Mouse (Mus musculus) MEL (cell line): ENCODE measurements around the gene Galntl6. TPM values are rescaled to one million over a fixed set of nuclear protein-coding genes. Genes with fewer than 3 reads are reported as not detected.

Experiments
- DNase-seq: peaks from one replicate; pipeline ENCODE4 v3.0.0; 2011; ENCODE audit warnings: low read depth, low spot score
- H3K27ac ChIP-seq: 2 replicates; pipeline ENCODE4 v1.5.1; 2012; ENCODE audit warnings: low read depth, mild to moderate bottlenecking, control low read depth, low read length, moderate library complexity; ENCODE audit not compliant: control insufficient read depth
- H3K27me3 ChIP-seq, 2 experiments: fragments of 150-350 bp in 1 of 2; sonication (generic) in 1 of 2; 2 replicates each; pipeline ENCODE4 v1.6.1; 2012; ENCODE audit warnings: low read length in 2 of 2, mild to moderate bottlenecking in 2 of 2, improper control_type of control experiment in 1 of 2, moderate library complexity in 1 of 2; ENCODE audit not compliant: insufficient read depth in 2 of 2, control insufficient read depth in 1 of 2
- H3K36me3 ChIP-seq, 2 experiments: 2 replicates each; pipeline ENCODE4 v1.6.1; 2012 to 2014; ENCODE audit warnings: low read length in 2 of 2, improper control_type of control experiment in 1 of 2, inconsistent platforms in 1 of 2, mild to moderate bottlenecking in 1 of 2; ENCODE audit not compliant: insufficient read depth in 2 of 2, control insufficient read depth in 1 of 2
- H3K4me1 ChIP-seq, 2 experiments: fragments of 150-350 bp in 1 of 2; sonication (generic) in 1 of 2; 2 replicates each; pipeline ENCODE4 v1.6.1; 2012; ENCODE audit warnings: low read length in 2 of 2, improper control_type of control experiment in 1 of 2, mild to moderate bottlenecking in 1 of 2; ENCODE audit not compliant: insufficient read depth in 2 of 2, control insufficient read depth in 1 of 2
- H3K4me3 ChIP-seq, 2 experiments: fragments of 150-350 bp in 1 of 2; sonication (generic) in 1 of 2; 2 replicates each; pipeline ENCODE4 v1.5.1; 2012; ENCODE audit warnings: low read depth in 2 of 2, low read length in 2 of 2, mild to moderate bottlenecking in 2 of 2, moderate library complexity in 2 of 2, control low read depth in 1 of 2, improper control_type of control experiment in 1 of 2; ENCODE audit not compliant: control insufficient read depth in 1 of 2, insufficient read depth in 1 of 2
- H3K79me2 ChIP-seq: 2 replicates; pipeline ENCODE4 v1.6.1; 2012; ENCODE audit warnings: mild to moderate bottlenecking, low read length, moderate library complexity; ENCODE audit not compliant: control insufficient read depth, poor library complexity, insufficient read depth
- H3K9ac ChIP-seq: 2 replicates; pipeline ENCODE4 v1.6.1; 2012; ENCODE audit warnings: low read depth, mild to moderate bottlenecking, control low read depth, low read length, moderate library complexity; ENCODE audit not compliant: control insufficient read depth, poor library complexity, severe bottlenecking
- H3K9me3 ChIP-seq: fragments of 150-350 bp; sonication (generic); replicated peaks from 2 replicates; pipeline ENCODE4 v1.6.1; 2012; ENCODE audit warnings: mild to moderate bottlenecking, low read length, improper control_type of control experiment, moderate library complexity; ENCODE audit not compliant: insufficient read depth
- CHD2 ChIP-seq: IDR thresholded peaks from 2 replicates; pipeline ENCODE4 v1.6.1; 2011; ENCODE audit warnings: low read length, improper control_type of control experiment
- CTCF ChIP-seq, 3 experiments: IDR thresholded peaks in 2 of 3; conservative IDR thresholded peaks in 1 of 3; 2 replicates each; pipeline ENCODE4 v1.5.1; 2011 to 2012; ENCODE audit warnings: low read length in 3 of 3, low read depth in 2 of 3, mild to moderate bottlenecking in 2 of 3, improper control_type of control experiment in 1 of 3, inconsistent platforms in 1 of 3, mixed read lengths in 1 of 3, moderate library complexity in 1 of 3; ENCODE audit not compliant: control insufficient read depth in 1 of 3, insufficient read depth in 1 of 3, poor library complexity in 1 of 3, severe bottlenecking in 1 of 3
- ELF1 ChIP-seq: IDR thresholded peaks from 2 replicates; pipeline ENCODE4 v1.6.1; 2014; ENCODE audit warnings: low read depth, mild to moderate bottlenecking, inconsistent platforms, low read length, improper control_type of control experiment, moderate library complexity
- GATA1 ChIP-seq: IDR thresholded peaks from 2 replicates; pipeline ENCODE4 v1.6.1; 2011; ENCODE audit warnings: low read depth, low read length, improper control_type of control experiment
- MAX ChIP-seq: IDR thresholded peaks from 2 replicates; pipeline ENCODE4 v1.6.1; 2011; ENCODE audit warnings: low read length, improper control_type of control experiment
- NRF1 ChIP-seq: IDR thresholded peaks from 2 replicates; pipeline ENCODE4 v1.6.1; 2014; ENCODE audit warnings: low read depth, mild to moderate bottlenecking, inconsistent platforms, low read length, improper control_type of control experiment, moderate library complexity; ENCODE audit not compliant: poor library complexity, insufficient read depth, severe bottlenecking
- POLR2AphosphoS5 ChIP-seq: IDR thresholded peaks from 2 replicates; pipeline ENCODE4 v1.6.1; 2012; ENCODE audit warnings: low read depth, borderline replicate concordance, mild to moderate bottlenecking, inconsistent platforms, low read length, moderate library complexity, mixed read lengths
- RAD21 ChIP-seq: IDR thresholded peaks from 2 replicates; pipeline ENCODE4 v1.6.1; 2011; ENCODE audit warnings: mild to moderate bottlenecking, low read depth, low read length, improper control_type of control experiment
- RCOR1 ChIP-seq: IDR thresholded peaks from 2 replicates; pipeline ENCODE4 v1.6.1; 2012; ENCODE audit warnings: low read depth, mild to moderate bottlenecking, inconsistent platforms, low read length, improper control_type of control experiment
- SMC3 ChIP-seq: IDR thresholded peaks from 2 replicates; pipeline ENCODE4 v1.6.1; 2011; ENCODE audit warnings: low read depth, low read length, improper control_type of control experiment
- TBP ChIP-seq: IDR thresholded peaks from 2 replicates; pipeline ENCODE4 v1.8.0; 2011; ENCODE audit warnings: low read depth, low read length, improper control_type of control experiment
- TCF12 ChIP-seq: IDR thresholded peaks from 2 replicates; pipeline ENCODE4 v1.6.1; 2014; ENCODE audit warnings: low read depth, mild to moderate bottlenecking, inconsistent platforms, low read length, improper control_type of control experiment, moderate library complexity
- UBTF ChIP-seq: IDR thresholded peaks from 2 replicates; pipeline ENCODE4 v1.6.1; 2012; ENCODE audit warnings: low read depth, mild to moderate bottlenecking, inconsistent platforms, low read length, improper control_type of control experiment, moderate library complexity, borderline replicate concordance; ENCODE audit not compliant: insufficient read depth
- ZC3H11A ChIP-seq: IDR thresholded peaks from 2 replicates; pipeline ENCODE4 v1.6.1; 2012; ENCODE audit warnings: low read depth, mild to moderate bottlenecking, inconsistent platforms, low read length, improper control_type of control experiment
- ZMIZ1 ChIP-seq: IDR thresholded peaks from 2 replicates; pipeline ENCODE4 v1.6.1; 2012; ENCODE audit warnings: low read depth, mild to moderate bottlenecking, inconsistent platforms, low read length, improper control_type of control experiment, moderate library complexity
- polyA plus RNA-seq, 2 experiments: library from polyadenylated mRNA; stranded (reverse) in 1 of 2; unstranded in 1 of 2; fragments of >175 nt in 1 of 2; fragments of >200 nt in 1 of 2; gene quantifications; 2 replicates each; pipeline versions ENCODE4 v1.2.1 to v1.2.4; 2012; ENCODE audit warnings: low replicate concordance in 2 of 2, low read depth in 1 of 2; ENCODE audit not compliant: insufficient read length in 2 of 2, insufficient read depth in 1 of 2, missing spikeins in 1 of 2
- total RNA-seq: library from RNA; depleted of rRNA; stranded (reverse); fragments of 300-350 nt; gene quantifications from 2 replicates; pipeline ENCODE4 v1.2.3, GENCODE M21; 2012

The Galntl6 gene
- total and polyA plus RNA-seq, 3 experiments: not detected

GRCm38 (mm10) chr8:57941113-57941512, 971.3 kb downstream of the Galntl6 start:
- no peaks in the 10 kb centered on the region for H3K36me3 ChIP-seq
- H3K9me3 ChIP-seq: no peaks in the 10 kb centered on the region
- H3K4me3 ChIP-seq: no peak overlapping the region
- DNase-seq: no peak
- H3K27ac ChIP-seq: no peak overlapping the region
- no peak overlapping the region for H3K9ac ChIP-seq
- no peaks in the 10 kb centered on the region for H3K27me3 ChIP-seq
- H3K79me2 ChIP-seq: no peaks in the 10 kb centered on the region
- TF ChIP-seq UBTF (no peak), CTCF (IDR thresholded peaks at IDR 0.05 in 2 of 3, conservative IDR thresholded peaks at IDR 0.05 in 1 of 3; ENCODE audit: control insufficient read depth in 1 of 3, insufficient read depth in 1 of 3, low read depth in 2 of 3, low read length in 3 of 3, poor library complexity in 1 of 3, severe bottlenecking in 1 of 3) (no peak), ELF1 (no peak), POLR2AphosphoS5 (no peak), SMC3 (no peak), MAX (no peak), ZMIZ1 (no peak), ZC3H11A (no peak), TCF12 (no peak), GATA1 (no peak)
- H3K4me1 ChIP-seq: no peaks in the 10 kb centered on the region

GRCm38 (mm10) chr8:57939856-57940420, 972.5 kb downstream of the Galntl6 start:
- TF ChIP-seq CTCF (IDR thresholded peaks at IDR 0.05 in 2 of 3, conservative IDR thresholded peaks at IDR 0.05 in 1 of 3; ENCODE audit: control insufficient read depth in 1 of 3, insufficient read depth in 1 of 3, low read depth in 2 of 3, low read length in 3 of 3, poor library complexity in 1 of 3, severe bottlenecking in 1 of 3) (no peak), NRF1 (no peak), GATA1 (no peak)
- Histone ChIP-seq H3K9ac (no peak overlapping the region), H3K9me3 (no peaks in the 10 kb centered on the region)

GRCm38 (mm10) chr8:57939177-57939855, 973.1 kb downstream of the Galntl6 start:
- TF ChIP-seq RAD21 (peak; percentile 85), ZC3H11A (peak; percentile 68), CTCF (IDR thresholded peaks at IDR 0.05 in 2 of 3, conservative IDR thresholded peaks at IDR 0.05 in 1 of 3; ENCODE audit: control insufficient read depth in 1 of 3, insufficient read depth in 1 of 3, low read depth in 2 of 3, low read length in 3 of 3, poor library complexity in 1 of 3, severe bottlenecking in 1 of 3) (peak; percentile 67 to 79 (median 74)), TBP (no peak), SMC3 (peak; percentile 71), RCOR1 (no peak), CHD2 (no peak)
- TF ChIP-seq, all 39 proteins: peak for 4
- Histone ChIP-seq H3K4me3 (no peak overlapping the region), H3K9ac (no peak overlapping the region), H3K36me3 (no peaks in the 10 kb centered on the region), H3K9me3 (no peaks in the 10 kb centered on the region), H3K4me1 (no peaks in the 10 kb centered on the region), H3K27ac (no peak overlapping the region), H3K27me3 (no peaks in the 10 kb centered on the region), H3K79me2 (no peaks in the 10 kb centered on the region)
- peak; percentile 53 for DNase-seq

More at GRCm38 (mm10) chr8:57939856-57940420, 972.5 kb downstream of the Galntl6 start:
- Histone ChIP-seq H3K4me1 (no peaks in the 10 kb centered on the region), H3K4me3 (no peak overlapping the region), H3K27ac (no peak overlapping the region), H3K27me3 (no peaks in the 10 kb centered on the region), H3K79me2 (no peaks in the 10 kb centered on the region), H3K36me3 (no peaks in the 10 kb centered on the region)
- DNase-seq: no peak
